Mouse (Mus musculus): Measurements from ENCODE around the gene Rtp2. TPM values are rescaled to one million over a fixed set of nuclear protein-coding genes. Genes with fewer than 3 reads are reported as not detected.
A peak's percentile ranks its signal among the peaks of the same experiment; 100 is the strongest.

Rtp2 gene
- polyA plus RNA-seq (2012; rRNA removed), result 0.48 and 0.55 TPM in 2 replicates

DNA sequence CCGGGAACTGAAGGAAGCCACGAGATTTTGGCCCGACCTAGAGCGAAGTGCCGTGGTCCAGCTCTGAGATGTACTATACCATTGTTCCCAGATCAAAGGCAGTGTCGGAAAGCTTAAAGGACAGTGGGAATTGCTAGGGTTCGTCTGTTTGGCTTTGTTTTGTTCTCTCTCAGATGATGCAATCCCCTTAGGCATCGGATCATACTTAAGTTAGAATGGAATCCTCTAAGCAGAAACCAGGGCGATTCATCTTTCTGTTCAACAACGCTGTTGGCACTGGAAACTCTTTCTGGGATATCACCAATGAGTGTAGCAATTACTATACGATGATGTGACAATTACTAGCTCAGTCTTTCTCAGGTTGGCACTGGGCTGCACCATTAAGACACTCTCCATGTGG lies at the start of gene Rtp2:
Rtp2 (minus strand) TSS at position 101 of the 400 bp plus-strand sequence.
- DNase-seq (ENCODE audit: extremely low spot score in 1 of 2, low spot score in 1 of 2), result no peak

DNA sequence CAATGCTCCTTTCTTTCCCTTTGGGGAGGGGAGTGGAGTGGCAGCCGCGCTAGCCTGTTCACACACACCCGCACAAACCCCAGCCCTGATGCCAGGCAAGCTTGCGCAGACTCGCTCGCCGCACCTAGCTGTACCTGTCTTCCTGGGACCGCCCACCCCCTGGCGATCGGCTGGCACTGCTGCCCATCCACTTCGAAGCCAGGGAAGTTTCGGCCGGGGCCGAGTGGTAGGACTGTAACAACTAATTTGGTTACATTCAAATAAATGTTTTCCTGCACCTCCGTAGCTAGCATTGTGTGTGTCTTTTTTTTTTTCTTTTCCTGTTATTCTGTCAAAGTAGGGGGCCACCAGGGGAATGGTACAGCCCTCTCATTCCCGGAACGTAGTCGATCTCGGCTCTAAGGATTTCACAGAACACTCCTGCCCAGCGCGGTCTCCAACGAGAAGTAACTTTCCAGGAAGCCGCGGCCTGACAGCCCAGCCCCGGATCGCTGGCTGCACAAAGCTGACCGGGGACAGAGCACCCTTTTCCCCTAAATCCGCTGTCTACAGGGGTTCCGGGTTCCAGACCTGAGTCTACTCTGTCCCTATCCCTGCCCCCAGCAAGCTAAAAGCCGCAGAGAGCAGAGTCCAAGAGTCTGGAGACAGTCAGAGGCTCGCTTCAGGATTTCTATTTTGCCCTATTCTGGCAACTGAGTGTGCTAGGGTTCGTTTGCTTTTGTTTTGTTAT lies 49.0 kb upstream of the Rtp2 start:
- no peak for DNase-seq (ENCODE audit: extremely low spot score in 1 of 2, low spot score in 1 of 2)

DNA sequence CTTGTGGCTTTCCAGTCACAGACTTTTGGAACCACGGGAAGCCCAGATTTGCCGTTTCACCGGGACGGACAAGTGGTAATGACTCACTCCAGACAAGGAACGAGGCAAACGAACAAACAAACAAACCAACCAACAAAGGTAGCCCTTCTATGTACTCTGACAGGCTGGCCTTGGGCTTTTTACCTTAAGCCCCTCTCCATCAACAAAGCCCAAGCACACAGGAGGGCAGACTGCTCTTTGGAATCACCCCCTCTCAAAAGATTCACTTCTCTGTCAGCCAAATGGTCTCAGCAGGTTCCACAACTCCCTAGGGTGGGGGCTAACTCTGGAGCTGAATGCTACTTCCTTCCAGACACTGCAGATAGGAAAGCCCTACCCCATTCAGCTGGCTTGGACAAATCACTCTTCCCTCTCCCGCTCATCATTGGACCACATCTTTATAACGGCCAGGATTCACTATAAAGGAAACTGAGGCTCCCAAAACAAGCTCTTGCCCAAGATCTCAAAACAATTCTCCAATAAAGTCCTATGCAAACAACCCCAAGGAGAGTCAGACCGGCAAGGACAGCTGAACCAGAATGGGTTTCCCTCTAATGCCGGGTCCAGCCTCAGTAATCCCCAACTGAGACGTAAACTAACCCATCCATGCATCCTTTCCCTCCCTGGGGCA lies 48.1 kb upstream of the Rtp2 start:
- DNase-seq (ENCODE audit: extremely low spot score in 1 of 2, low spot score in 1 of 2), result no peak

DNA sequence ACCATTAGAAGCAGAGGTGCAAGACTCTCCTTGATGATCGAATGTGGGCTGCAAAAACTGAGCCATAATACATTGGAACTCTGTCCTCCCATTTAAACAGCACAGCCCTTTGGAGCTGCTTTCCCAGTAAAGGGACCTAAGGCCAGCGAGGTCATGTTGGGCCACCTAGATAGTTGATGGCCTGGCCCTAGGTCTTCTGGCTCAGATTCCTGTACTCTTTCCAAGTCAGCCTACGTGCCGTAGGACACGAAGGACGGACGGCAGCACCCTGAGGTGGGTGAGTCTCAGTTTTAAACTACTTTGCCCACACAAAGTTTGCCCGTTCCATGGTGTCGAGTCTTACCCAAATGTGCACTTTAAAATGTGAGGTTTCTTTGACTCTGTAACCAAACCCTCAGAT lies 47.3 kb upstream of the Rtp2 start:
- DNase-seq (ENCODE audit: extremely low spot score in 1 of 2, low spot score in 1 of 2), result no peak

DNA sequence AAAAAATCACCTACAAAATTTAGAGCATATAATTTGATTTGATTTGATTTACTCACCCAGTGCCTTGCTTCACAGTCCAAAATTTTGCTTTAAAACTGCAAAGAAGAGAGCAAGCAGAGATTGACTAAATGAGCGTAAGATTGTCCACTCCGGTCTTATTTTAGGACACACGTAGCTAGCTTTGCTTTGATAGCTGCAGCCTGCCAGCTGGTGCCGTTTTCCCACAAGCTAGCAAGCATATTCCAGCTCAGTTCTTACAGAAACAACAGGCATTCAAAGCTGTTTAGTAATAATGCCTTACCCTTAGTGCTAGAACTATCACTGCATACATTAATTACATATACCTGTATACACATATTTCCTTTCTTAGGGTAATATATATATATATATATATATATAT lies 46.3 kb upstream of the Rtp2 start:
- DNase-seq (ENCODE audit: extremely low spot score in 1 of 2, low spot score in 1 of 2), result no peak

DNA sequence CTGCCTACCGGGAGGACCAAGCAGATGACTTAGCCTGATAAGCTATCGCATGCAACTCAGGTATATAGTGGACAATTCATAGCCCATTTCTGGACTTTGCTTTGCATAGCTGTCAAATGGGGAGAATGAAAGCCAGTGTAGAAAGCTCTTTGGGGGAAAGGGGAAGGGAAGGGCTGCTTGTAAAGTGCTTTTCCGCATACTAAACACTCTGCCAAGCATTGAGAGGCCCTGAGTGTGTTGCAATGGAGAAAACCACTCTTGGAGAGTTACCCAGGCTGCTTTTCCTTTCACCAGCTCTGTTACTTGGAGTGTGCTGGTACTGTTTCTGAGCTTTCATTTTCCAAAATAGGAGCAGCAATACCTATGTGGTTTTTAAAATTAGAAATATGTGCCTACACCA lies 45.5 kb upstream of the Rtp2 start:
- no peak for DNase-seq (ENCODE audit: extremely low spot score in 1 of 2, low spot score in 1 of 2)

DNA sequence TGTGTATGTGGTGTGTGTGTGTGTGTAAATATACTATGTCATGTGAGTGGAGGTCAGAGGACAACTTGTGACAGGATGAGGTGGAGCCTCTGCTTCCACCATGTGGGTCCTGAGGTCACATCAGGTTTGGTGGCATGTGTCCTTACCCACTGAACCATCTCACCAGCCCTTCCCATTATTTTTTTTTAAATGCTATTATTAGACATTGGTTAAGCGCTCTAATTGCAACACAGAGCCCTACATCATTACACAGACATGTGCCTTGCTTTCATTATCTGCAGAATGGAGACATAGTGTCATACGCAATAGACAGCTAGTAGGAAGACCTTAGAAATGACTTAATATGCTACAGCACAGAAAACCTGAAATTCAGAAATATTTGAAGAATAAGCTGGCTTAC lies 44.0 kb upstream of the Rtp2 start:
- DNase-seq (ENCODE audit: extremely low spot score in 1 of 2, low spot score in 1 of 2), result no peak

DNA sequence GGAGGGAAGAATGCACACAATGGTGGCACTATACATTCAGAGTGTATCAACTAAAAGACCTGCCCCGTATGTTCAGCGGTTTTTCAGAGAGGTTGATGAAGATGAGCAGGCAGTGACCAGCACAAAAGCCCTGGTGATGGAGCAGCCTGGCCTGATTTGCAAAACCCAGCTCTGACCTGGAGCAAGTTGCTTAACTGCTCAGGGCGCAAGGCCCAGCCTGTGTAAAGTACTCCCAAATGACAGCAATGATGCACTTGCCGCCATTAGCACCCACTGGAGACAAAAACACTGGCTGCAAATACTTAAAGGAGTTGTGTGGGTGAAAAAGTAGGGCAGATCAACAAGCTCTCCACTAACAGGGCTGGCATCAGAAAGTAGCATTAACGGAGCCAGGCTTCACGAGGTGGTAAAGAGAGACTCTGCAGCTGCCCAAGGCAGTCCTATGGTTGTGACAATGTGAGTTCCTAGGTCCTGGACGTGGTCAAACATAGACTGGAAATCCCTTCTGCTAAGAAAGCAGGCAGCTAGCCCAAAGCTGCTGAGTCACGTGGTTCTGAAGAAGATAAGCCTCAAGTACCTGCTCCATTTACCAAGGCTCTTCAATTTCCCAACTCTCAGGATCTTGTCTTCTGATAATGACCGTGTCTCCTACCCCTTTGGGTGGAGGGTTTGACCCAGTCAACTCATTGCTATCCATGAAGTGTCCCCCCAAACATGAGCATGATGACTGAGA lies 41.6 kb upstream of the Rtp2 start:
- DNase-seq (ENCODE audit: extremely low spot score in 1 of 2, low spot score in 1 of 2), result no peak

DNA sequence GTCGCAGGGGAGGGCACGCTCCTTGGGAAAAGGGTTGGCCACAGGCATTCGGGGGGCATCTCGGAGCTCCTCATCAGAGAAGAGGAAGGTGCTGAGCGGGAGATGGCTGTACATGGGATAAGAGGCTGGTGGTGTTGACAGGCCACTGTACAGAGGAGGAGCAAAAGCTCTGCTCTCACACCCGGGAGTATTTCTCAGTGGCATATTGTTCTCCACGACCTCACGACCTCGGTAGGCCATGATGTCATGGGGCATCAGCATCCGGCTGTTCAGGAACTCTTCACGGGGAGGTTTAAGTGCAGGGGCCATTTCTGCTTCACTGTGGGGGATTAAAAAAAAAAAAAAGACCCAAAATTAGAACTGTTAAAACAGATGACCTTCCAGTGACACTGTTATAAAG lies 40.7 kb upstream of the Rtp2 start:
- DNase-seq (ENCODE audit: extremely low spot score in 1 of 2, low spot score in 1 of 2), result no peak

DNA sequence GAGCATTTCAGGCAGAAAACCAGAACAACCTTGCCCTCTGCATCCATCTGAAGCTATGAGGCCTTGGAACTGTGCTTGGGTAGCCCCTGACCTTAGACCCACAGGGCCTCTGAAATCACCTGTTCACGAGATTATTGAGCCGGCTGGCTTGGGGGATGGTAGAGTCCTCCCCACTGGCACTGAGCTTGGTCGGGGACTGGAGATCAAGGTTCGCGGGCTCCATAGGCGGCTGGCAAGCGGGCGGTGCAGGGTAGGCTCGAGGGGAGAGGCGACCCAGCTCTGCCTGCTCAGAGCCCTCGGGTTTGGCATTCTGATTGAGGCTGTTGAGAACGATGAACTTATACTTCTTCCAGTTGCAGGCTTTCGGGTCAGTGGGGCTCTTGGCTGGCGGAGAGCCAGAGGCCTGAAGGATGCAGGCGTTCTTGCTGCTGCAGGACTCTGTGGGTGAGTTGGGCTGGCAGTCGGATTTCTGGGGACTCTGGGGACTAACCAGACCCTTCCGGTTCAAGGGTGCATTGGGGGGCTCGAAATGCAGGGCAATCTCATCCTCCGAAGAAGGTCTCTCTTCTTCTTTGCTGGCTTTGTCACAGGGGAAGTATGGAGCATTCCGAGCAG lies 40.0 kb upstream of the Rtp2 start:
- DNase-seq (ENCODE audit: extremely low spot score in 1 of 2, low spot score in 1 of 2), result no peak

DNA sequence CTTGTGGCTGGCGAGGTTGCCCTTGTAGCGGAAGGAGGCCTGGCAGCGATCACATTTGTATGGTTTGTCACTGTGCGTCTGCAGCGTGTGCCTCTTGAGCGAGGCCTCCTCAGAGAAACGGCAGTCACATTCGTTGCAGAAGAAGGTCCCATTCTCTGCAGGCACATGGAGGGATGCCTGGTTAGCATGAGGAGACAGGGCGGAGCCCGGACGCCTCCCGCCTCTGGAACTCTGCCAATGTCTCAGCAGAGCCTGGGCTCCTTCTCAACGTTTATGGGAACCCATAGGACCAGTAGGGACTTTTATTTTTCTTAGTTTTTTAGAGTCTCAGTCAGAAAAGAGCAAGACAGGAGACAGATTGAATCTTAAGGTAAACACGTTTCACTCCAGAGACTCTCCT lies 37.7 kb upstream of the Rtp2 start:
- DNase-seq (ENCODE audit: extremely low spot score in 1 of 2, low spot score in 1 of 2), result no peak

DNA sequence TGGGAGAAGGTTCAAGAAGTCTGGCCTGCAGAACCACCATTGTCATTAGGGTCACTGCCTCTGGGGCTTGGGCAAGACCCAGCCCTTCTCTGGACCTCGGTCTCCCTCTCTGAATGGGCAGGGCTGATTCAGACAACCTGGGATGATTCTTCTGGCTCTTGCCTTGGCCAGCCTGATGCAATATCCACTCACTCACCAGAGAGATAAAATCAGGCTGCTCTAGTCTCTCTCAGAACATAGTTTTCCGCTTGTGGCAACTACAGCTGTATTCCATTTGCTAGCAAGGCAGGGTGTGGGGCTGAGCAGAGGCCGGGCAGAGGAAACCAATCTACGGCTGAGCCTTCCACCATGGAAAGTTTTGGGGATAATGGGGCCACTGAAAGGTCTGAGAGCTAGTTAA lies 36.7 kb upstream of the Rtp2 start:
- DNase-seq (ENCODE audit: extremely low spot score in 1 of 2, low spot score in 1 of 2), result no peak

DNA sequence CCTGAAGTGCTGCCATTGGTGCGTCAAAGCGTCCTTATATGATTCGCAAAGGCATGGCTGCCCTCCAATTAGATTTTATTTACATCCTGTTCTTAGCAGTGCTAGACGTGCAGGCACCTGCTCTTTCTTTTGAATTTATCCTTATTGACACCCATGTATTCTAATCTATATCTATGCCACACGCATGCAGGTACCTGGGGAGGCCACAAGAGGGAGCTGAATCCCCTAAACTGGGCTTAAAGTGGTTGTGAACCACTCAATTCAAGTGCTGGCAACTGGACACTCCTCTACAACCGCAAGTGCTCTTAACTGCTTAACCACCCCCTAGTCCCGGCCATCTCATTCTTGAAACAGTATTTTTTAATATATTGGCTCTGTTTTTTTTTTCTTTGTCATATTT lies 35.1 kb upstream of the Rtp2 start:
- no peak for DNase-seq (ENCODE audit: extremely low spot score in 1 of 2, low spot score in 1 of 2)

DNA sequence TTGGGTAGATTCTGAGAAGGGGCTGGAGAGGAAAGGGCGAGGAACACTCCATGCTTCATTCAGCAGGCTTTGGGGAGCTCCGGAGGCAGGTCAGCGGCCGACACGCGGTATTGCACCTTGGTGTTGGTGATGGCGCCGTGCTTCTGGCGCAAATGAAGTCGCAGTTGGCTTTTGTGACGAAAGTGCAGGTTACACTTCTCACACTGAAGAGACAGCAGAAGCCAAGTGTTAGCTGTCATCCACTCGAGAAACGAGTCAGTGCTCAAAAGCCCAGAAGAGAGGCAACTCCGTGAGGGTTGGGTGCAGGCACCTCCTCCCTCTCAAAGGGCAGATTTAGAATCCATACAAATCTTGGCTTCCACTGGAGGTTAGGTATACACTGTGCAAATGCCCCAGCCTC lies 33.9 kb upstream of the Rtp2 start:
- no peak for DNase-seq (ENCODE audit: extremely low spot score in 1 of 2, low spot score in 1 of 2)

DNA sequence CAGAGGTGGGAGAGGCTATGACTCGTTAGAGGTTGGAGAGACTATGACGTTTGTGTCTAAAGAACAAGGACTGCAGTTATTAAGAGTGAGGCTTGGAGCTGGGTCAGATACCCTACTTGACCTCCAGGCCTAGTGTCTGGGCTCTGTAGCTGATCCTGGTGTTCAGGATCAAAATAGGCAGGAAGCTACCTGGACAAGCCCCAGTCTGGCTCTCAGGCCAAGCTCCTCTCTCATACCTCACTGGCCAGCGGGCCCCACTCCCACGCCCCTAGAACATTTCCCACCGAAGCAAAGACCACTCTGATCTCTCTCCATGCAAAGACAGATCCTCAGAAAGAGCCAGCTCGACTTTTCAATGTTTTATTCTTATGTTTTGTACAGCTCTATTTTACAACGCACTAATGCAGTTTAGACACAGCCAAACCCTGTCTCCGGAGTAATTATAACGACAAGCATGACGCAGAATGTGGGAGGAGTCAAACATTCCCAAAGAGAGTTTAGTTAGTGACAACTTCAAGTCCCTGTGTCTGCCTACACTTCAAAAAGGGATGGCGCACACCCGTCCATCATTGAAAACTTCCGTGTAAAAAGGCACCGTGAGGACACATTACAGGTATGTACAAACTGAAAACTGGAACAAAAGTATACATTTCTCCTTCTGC lies 32.6 kb upstream of the Rtp2 start:
- no peak for DNase-seq (ENCODE audit: extremely low spot score in 1 of 2, low spot score in 1 of 2)

DNA sequence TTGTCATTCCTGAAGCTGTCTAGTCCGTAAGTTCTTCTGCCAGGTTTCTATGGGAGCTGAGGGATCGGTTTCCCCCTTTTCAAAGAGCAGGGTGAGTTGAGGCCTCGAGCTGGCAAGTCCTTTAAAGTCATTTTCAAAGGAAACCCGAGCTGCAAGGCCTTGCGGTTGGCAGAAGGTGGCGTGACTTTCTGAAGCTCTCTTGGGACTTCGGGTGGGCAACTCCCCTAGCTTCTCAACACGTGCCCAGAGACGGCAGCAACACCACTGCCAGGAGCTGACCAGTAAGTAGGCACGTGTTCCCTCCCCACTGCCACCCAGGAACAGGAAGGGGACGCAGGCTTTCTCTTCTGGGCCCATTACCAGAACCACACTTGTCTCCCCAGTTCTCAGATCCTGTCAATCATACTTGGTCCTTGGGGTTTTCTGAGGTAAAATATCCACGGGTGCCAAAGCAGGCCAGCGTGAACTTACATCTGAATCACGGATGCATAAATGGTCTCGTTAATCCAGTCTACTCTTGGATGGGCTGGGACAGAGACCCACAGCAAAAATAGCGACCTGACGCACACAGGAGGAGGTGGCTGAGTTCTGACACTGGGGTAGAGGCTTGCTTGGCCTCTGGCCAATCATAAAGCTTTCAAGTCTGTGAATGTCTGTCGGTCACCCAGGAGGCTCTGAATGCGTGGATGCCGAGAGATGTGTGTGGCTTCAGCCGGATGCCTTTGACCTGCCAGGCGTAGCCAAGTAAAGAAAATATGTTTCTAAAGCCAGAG lies 31.9 kb upstream of the Rtp2 start:
- DNase-seq (ENCODE audit: extremely low spot score in 1 of 2, low spot score in 1 of 2), result no peak

DNA sequence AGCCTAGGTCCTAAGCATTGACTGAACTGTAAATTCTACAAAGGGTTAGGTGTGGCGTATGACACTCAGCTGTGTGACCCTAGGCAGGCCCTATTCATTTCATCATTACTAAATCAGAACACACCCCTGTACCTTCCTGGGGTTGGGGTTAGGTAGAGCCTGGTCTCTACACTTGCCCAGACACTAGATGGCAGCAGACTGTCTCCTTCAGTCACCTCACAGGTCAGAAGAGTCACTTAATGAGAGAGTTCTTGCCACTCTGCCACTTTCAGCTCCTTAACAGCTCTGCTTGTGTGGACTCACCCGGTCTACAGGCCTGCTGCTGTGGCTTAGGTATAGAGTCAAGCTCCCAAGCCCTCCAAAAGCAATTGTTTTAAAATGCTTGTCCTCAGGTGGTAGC lies 30.2 kb upstream of the Rtp2 start:
- DNase-seq (ENCODE audit: extremely low spot score in 1 of 2, low spot score in 1 of 2), result no peak

DNA sequence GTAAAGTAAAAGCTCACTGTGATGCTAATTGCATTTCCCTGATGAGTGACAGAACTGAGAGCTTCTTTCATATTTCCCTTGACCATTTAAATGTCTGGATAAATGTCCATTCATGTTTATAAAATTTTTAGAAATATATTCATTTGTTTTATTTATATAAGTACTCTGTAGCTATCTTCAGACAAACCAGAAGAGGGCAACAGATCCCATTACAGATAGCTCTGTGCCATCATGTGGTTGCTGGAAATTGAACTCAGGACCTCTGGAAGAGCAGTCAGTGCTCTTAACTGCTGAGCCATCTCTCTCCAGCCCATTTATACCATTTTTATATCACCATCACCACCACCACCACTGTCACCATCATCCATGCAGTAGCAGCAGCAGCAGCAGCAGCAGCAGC lies 26.7 kb upstream of the Rtp2 start:
- DNase-seq (ENCODE audit: extremely low spot score in 1 of 2, low spot score in 1 of 2), result no peak

DNA sequence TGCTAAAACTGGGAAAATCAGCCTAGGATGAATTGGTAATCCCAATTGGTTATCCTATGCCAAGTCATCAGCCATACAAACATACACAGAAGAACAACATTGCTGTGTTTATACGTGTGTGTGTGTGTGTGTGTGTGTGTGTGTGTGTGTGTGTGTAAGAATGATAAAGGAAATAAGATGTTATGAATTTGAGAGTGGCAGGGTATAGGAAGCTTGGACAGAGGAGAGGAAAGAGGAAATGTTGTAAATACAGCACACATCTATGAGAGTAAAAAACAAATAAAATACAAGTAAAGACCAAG lies 21.7 kb upstream of the Rtp2 start:
- no peak for DNase-seq (ENCODE audit: extremely low spot score in 1 of 2, low spot score in 1 of 2)

DNA sequence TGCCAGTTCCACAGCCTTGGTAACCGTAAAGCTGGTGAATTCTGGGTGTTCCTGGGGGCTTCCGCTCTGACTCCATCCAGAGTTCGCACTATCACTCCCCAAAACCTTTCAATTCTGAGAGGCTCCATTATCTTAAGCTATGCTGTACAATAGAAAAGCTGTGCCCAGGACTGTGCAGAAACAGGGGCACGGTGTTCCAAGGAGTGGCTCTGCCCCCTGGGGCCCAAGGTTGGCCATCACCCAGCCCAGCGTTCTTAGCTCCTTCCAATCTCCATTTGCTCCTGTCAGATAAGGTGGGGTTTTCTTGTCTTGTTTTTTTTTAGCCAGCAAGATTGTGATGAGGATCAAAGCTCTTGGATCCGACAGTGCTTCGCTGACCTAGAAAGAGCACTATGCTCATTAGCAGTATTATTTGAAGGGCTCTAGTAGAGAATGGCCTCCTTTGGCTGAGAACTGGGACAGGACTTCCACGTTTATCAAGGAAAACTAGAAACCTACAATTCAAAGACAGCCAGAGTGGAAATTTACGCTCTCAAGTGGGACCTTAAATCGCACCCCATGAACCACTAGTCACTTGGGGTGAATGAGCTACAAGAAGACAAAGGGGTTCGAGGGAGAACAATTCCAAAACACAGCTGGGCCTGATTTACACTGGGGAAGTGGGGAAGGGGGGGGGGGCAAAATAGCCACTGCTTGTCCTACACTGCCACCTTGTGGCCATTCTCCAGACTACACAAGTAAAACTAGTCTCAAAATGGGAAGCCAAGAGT lies 21.2 kb upstream of the Rtp2 start:
- DNase-seq (ENCODE audit: extremely low spot score in 1 of 2, low spot score in 1 of 2), result peak in 1 of 2 experiments; percentile 80

Measured in frontal cortex, adult 2 months (tissue).